Mouse (Mus musculus): Measurements from ENCODE around the gene Xntrpc. TPM values are rescaled to one million over a fixed set of nuclear protein-coding genes. Genes with fewer than 3 reads are reported as not detected.

Xntrpc gene
- polyA plus RNA-seq, 1 experiment from 2014 or later, result 0.48 TPM

DNA sequence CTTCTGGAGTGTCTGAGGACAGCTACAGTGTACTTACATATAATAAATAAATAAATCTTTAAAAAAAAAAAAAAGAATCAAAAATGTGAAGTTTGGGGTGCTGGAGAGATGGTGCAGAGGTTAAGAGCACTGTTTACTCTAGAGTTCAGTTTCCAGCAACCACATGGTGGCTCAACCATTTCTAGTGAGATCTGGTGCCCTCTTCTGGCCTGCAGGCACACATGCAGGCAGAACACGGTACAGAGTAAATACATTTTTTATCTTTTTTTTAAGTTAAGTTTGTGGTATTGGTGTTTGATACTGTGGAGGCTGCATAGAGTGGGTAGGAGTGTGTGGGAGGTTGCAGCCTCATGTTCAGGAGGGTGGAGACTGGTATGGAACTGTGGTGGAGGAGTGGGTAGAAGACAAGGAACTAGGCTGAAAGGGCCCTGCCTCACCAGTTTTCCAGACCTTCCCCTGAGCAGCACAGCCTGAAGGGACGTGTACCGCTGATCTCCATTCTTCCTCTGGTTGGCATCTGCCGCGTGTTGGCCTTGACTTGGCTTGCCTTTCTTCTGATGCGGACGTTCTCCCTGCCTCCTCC, 11.3 kb downstream of the Xntrpc start:
- H3K4me2 ChIP-seq (ENCODE audit: low read depth, low read length), result no peak overlapping the region
- no peak overlapping the region for H3K9ac ChIP-seq (ENCODE audit: low read depth, low read length)
- WGBS, result 85% methylated on average over 7 of the region's 7 CpGs
- peaks cover 18% of the 10 kb centered on the region; the same call in 1 of the 2 replicates for H3K36me3 ChIP-seq (ENCODE audit: control insufficient read depth, insufficient read depth, low read length)
- H3K27me3 ChIP-seq (replicated peaks; ENCODE audit: control insufficient read depth, insufficient read depth, low read length), result no peaks in the 10 kb centered on the region
- no peak overlapping the region for H3K27ac ChIP-seq (ENCODE audit: low read length)
- no peak overlapping the region for H3K4me3 ChIP-seq (ENCODE audit: low read length)
- no peaks in the 10 kb centered on the region for H3K9me3 ChIP-seq (ENCODE audit: control insufficient read depth, low read length)
- no peaks in the 10 kb centered on the region for H3K4me1 ChIP-seq (ENCODE audit: control insufficient read depth, insufficient read depth, low read length)
- ATAC-seq, result no peak

DNA sequence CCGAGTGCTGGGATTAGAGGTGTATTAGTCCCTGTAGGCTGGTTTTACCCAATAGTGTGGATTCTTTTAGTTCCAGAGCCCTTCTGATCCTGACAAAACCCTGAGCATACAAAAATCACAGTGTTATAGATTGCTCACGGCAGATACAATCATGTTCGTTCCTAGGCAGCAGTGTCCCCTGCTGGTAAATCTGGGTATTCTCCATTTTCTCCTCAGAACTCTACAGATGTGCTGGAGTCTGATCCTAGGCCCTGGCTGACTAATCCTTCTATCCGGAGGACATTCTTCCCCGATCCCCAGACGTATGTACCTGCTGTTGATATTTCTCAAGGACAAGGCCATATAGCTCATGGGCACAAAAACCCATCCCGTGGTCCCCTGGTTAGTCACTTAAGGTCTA, 13.0 kb downstream of the Xntrpc start:
- 0 out of 2 replicates have a peak, but pooled peaks have one; percentile 31 for ATAC-seq
- 69% methylated on average over 7 of the region's 7 CpGs for WGBS

DNA sequence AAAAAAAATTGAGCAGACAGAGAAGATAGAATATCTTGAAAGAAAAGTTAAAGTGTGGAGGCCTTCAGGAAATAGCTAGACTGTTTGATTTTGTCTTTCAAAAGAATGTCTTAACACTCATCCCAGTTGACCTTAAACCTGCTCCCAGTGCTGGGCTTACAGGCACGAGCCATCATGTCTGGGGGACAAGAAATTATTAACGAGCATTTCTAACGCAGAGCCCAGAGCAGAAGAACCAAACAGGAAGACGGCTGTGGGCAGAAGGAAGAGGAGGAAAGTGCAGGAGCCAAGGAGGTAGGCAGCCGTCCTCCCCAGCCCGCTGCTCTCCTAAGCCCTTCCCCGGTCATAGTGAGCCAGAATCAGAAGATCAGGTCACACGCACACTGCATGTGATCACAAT, 14.8 kb downstream of the Xntrpc start:
- Histone ChIP-seq H3K27me3 (replicated peaks; ENCODE audit: control insufficient read depth, insufficient read depth, low read length) (no peaks in the 10 kb centered on the region), H3K4me1 (ENCODE audit: control insufficient read depth, insufficient read depth, low read length) (no peaks in the 10 kb centered on the region), H3K27ac (ENCODE audit: low read length) (no peak overlapping the region), H3K36me3 (ENCODE audit: control insufficient read depth, insufficient read depth, low read length) (peaks cover 20% of the 10 kb centered on the region), H3K9ac (ENCODE audit: low read depth, low read length) (no peak overlapping the region), H3K4me2 (ENCODE audit: low read depth, low read length) (no peak overlapping the region), H3K9me3 (ENCODE audit: control insufficient read depth, low read length) (no peaks in the 10 kb centered on the region), H3K4me3 (ENCODE audit: low read length) (no peak overlapping the region)
- whole genome bisulfite sequencing, result 80% methylated on average over 8 of the region's 8 CpGs
- ATAC-seq, result no peak

More for the DNA sequence above, 13.0 kb downstream of the Xntrpc start:
- H3K27ac ChIP-seq (ENCODE audit: low read length), result no peak overlapping the region
- H3K4me1 ChIP-seq (ENCODE audit: control insufficient read depth, insufficient read depth, low read length), result no peaks in the 10 kb centered on the region
- H3K9me3 ChIP-seq (ENCODE audit: control insufficient read depth, low read length), result no peaks in the 10 kb centered on the region
- H3K36me3 ChIP-seq (ENCODE audit: control insufficient read depth, insufficient read depth, low read length), result peaks cover 23% of the 10 kb centered on the region
- no peak overlapping the region for H3K9ac ChIP-seq (ENCODE audit: low read depth, low read length)
- no peak overlapping the region for H3K4me3 ChIP-seq (ENCODE audit: low read length)
- no peaks in the 10 kb centered on the region for H3K27me3 ChIP-seq (replicated peaks; ENCODE audit: control insufficient read depth, insufficient read depth, low read length)
- no peak overlapping the region for H3K4me2 ChIP-seq (ENCODE audit: low read depth, low read length)

DNA sequence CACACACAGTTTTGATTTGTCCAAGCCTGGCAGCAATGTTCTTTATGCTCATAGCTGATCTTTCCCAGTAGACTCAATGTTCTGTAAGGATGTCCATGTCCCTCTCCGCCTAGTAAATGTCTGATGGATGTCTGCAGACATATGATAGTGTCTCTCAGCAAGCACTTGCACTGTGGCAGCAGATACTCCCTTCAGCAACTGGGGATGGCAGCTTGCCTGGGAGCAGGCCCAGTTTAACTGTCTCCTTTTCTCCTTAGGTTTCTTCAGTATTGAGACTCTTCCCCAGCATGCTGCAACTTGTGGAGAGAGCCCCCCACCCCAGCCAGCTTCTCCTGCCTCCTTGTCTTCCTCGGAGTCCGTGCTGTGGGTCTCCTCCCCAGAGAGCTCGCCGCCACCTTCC, 16.3 kb downstream of the Xntrpc start:
- H3K36me3 ChIP-seq (ENCODE audit: control insufficient read depth, insufficient read depth, low read length), result peaks cover 18% of the 10 kb centered on the region
- 95% methylated on average over 5 of the region's 5 CpGs for WGBS
- H3K4me1 ChIP-seq (ENCODE audit: control insufficient read depth, insufficient read depth, low read length), result no peaks in the 10 kb centered on the region
- no peaks in the 10 kb centered on the region for H3K9me3 ChIP-seq (ENCODE audit: control insufficient read depth, low read length)
- no peak overlapping the region for H3K4me3 ChIP-seq (ENCODE audit: low read length)
- no peak overlapping the region for H3K9ac ChIP-seq (ENCODE audit: low read depth, low read length)
- H3K4me2 ChIP-seq (ENCODE audit: low read depth, low read length), result no peak overlapping the region
- no peak for ATAC-seq
- no peak overlapping the region for H3K27ac ChIP-seq (ENCODE audit: low read length)
- H3K27me3 ChIP-seq (replicated peaks; ENCODE audit: control insufficient read depth, insufficient read depth, low read length), result no peaks in the 10 kb centered on the region

DNA sequence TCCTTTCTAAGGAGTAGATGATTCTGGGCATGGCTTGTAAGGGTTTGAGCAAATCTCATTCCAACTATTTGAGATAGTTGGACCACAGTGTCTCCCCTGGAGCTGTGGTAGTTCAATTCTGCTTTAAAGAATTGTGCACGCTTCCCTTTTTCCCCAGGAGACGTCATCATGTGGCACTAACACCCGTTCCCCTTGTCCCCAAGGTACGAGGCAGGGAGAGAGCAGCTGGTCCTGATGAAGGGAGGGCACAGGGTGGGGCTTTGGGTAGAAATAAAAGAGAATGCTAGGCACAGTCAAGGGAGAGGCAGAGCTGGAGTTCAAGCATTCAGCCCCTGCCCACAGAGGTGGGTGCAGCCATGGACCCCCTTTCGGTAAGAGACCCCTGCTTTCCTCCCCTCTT, 17.3 kb downstream of the Xntrpc start, which contains the start of gene Trpc2:
Gene Trpc2 (plus strand): TSS at position 301 of the 400 bp plus-strand sequence.
- Histone ChIP-seq H3K4me3 (ENCODE audit: low read length) (no peak within 1 kb of the TSS), H3K27me3 (replicated peaks; ENCODE audit: control insufficient read depth, insufficient read depth, low read length) (no peaks in the 10 kb centered on the region), H3K4me1 (ENCODE audit: control insufficient read depth, insufficient read depth, low read length) (no peaks in the 10 kb centered on the region), H3K27ac (ENCODE audit: low read length) (no peak within 1 kb of the TSS), H3K9me3 (ENCODE audit: control insufficient read depth, low read length) (no peaks in the 10 kb centered on the region), H3K9ac (ENCODE audit: low read depth, low read length) (no peak within 1 kb of the TSS), H3K4me2 (ENCODE audit: low read depth, low read length) (no peak within 1 kb of the TSS), H3K36me3 (ENCODE audit: control insufficient read depth, insufficient read depth, low read length) (peaks cover 18% of the 10 kb centered on the region)
- WGBS, result 78% methylated on average over 5 of the region's 5 CpGs
- no peak for ATAC-seq

DNA sequence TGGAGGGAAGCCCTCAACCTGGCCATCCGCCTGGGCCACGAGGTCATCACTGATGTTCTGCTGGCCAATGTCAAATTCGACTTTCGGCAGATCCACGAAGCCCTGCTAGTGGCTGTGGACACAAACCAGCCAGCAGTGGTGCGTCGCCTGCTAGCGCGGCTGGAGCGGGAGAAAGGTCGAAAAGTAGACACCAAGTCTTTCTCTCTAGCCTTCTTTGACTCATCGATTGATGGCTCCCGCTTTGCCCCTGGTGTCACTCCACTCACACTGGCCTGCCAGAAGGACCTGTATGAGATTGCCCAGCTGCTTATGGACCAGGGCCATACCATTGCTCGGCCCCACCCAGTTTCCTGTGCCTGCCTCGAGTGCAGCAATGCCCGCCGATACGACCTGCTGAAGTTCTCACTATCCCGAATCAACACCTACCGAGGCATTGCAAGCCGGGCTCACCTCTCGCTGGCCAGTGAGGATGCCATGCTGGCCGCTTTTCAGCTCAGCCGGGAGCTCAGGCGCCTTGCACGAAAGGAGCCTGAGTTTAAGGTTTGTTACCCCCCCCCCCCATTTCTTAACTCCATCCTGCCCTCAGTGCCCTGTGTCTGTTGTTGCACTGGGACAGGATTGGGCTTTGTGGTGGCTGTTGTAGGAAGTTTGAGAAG, 18.7 kb downstream of the Xntrpc start:
- H3K4me3 ChIP-seq (ENCODE audit: low read length), result no peak overlapping the region
- H3K27ac ChIP-seq (ENCODE audit: low read length), result no peak overlapping the region
- H3K9me3 ChIP-seq (ENCODE audit: control insufficient read depth, low read length), result no peaks in the 10 kb centered on the region
- no peak for ATAC-seq
- H3K27me3 ChIP-seq (replicated peaks; ENCODE audit: control insufficient read depth, insufficient read depth, low read length), result no peaks in the 10 kb centered on the region
- H3K9ac ChIP-seq (ENCODE audit: low read depth, low read length), result no peak overlapping the region
- peaks cover 12% of the 10 kb centered on the region; the same call in 1 of the 2 replicates for H3K36me3 ChIP-seq (ENCODE audit: control insufficient read depth, insufficient read depth, low read length)
- H3K4me2 ChIP-seq (ENCODE audit: low read depth, low read length), result no peak overlapping the region
- H3K4me1 ChIP-seq (ENCODE audit: control insufficient read depth, insufficient read depth, low read length), result no peaks in the 10 kb centered on the region
- 79% methylated on average over 26 of the region's 26 CpGs for WGBS

DNA sequence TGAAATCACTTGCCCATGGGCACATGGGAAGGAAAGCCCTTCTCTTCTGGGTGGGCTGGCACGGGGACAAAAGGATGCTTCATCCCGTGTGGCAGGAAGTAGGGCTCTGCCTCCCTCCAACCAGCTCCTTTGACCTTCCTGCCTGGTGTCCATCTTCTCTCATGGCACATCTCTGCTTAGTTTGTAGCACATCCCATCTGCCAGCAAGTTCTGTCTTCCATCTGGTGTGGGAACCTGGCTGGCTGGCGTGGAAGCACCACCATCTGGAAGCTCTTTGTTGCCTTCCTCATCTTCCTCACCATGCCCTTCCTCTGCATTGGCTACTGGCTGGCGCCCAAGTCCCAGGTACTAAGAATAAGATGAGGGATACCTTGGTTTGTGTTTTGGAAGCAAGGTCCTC, 21.8 kb downstream of the Xntrpc start:
- Histone ChIP-seq H3K27ac (ENCODE audit: low read length) (no peak overlapping the region), H3K4me2 (ENCODE audit: low read depth, low read length) (no peak overlapping the region), H3K4me3 (ENCODE audit: low read length) (no peak overlapping the region), H3K27me3 (replicated peaks; ENCODE audit: control insufficient read depth, insufficient read depth, low read length) (no peaks in the 10 kb centered on the region), H3K9ac (ENCODE audit: low read depth, low read length) (no peak overlapping the region), H3K36me3 (ENCODE audit: control insufficient read depth, insufficient read depth, low read length) (peaks cover 6% of the 10 kb centered on the region; the same call in 1 of the 2 replicates), H3K9me3 (ENCODE audit: control insufficient read depth, low read length) (no peaks in the 10 kb centered on the region), H3K4me1 (ENCODE audit: control insufficient read depth, insufficient read depth, low read length) (no peaks in the 10 kb centered on the region)
- 87% methylated on average over 4 of the region's 4 CpGs for WGBS
- no peak for ATAC-seq

DNA sequence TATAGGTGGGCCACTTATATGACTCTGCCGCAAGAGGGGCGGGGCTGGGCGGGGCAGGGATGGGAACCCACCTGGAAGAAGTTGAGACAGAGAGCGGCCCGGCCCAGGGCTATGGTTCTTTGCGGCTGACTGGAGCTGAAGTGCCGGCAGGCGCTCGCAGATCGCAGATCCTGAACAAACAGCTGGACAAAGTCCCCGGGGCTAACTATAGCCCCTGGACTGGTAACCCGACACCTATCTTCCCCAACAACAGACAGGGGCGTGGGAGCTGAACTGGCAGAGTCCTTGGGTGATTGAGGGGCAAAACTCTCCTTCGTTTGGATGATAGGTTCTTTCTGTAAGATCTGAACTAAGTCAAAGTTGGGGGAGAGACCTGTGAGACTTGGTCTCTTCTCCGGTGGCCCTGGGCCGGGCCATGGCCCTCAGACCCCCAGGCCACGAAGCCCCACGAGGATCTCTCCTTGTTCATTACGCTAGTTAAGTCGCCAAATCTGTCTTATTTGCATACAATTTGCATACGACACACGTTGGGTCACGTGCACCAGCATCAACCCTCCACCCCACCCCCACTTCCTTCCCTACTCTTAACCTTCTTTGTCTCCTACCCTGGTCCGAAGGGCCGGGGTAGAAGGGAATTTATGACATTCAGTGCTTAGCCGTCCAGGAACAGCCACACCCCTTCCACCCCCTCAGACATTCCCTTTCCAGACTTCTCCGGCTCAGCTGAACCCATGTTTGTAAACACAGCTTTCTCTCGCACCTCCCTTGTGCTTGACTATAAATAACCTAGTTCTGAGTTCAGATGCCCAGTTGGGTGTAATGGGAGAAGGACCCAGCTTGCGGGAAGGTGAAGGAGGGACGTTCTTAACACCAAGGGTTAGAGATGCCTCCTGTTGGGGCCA, 34.5 kb downstream of the Xntrpc start:
- Histone ChIP-seq H3K4me1 (ENCODE audit: control insufficient read depth, insufficient read depth, low read length) (peaks cover 13% of the 10 kb centered on the region), H3K27me3 (replicated peaks; ENCODE audit: control insufficient read depth, insufficient read depth, low read length) (no peaks in the 10 kb centered on the region), H3K36me3 (ENCODE audit: control insufficient read depth, insufficient read depth, low read length) (no peaks in the 10 kb centered on the region), H3K4me2 (ENCODE audit: low read depth, low read length) (peak overlapping the region; percentile 72), H3K27ac (ENCODE audit: low read length) (no peak overlapping the region; the same call in 1 of the 2 replicates), H3K9me3 (ENCODE audit: control insufficient read depth, low read length) (no peaks in the 10 kb centered on the region), H3K9ac (ENCODE audit: low read depth, low read length) (peak overlapping the region; percentile 27), H3K4me3 (ENCODE audit: low read length) (peak overlapping the region; percentile 37)
- WGBS, result 5% methylated on average over 30 of the region's 30 CpGs
- ATAC-seq, result peak; percentile 75

DNA sequence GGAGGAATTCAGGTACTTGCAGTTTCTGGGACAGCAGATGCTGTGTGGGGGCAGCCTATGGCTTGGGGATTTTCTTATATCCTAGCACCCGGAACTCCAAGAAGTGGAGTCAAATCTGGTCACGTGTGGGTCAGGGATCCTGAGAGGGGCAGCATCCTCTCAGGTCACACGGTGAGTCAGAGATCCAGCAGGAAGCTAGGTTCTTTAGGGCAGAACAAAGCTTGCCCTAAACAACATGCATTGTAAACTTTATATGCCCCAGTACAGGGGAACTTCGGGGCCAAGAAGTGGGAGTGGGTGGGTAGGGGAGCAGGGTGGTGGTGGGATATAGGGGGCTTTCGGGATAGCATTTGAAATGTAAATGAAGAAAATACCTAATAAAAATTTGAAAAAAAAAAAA, 35.4 kb downstream of the Xntrpc start:
- Histone ChIP-seq H3K4me3 (ENCODE audit: low read length) (no peak overlapping the region), H3K27ac (ENCODE audit: low read length) (no peak overlapping the region; the same call in 1 of the 2 replicates), H3K9ac (ENCODE audit: low read depth, low read length) (no peak overlapping the region), H3K9me3 (ENCODE audit: control insufficient read depth, low read length) (no peaks in the 10 kb centered on the region), H3K36me3 (ENCODE audit: control insufficient read depth, insufficient read depth, low read length) (no peaks in the 10 kb centered on the region), H3K4me2 (ENCODE audit: low read depth, low read length) (no peak overlapping the region), H3K27me3 (replicated peaks; ENCODE audit: control insufficient read depth, insufficient read depth, low read length) (no peaks in the 10 kb centered on the region), H3K4me1 (ENCODE audit: control insufficient read depth, insufficient read depth, low read length) (peaks cover 13% of the 10 kb centered on the region)
- ATAC-seq, result no peak
- WGBS, result 57% methylated on average over 5 of the region's 5 CpGs
